Mouse (Mus musculus) CH12.LX (cell line): ENCODE measurements around the gene Lefty2. TPM values are rescaled to one million over a fixed set of nuclear protein-coding genes. Genes with fewer than 3 reads are reported as not detected.

Experiments
- DNase-seq: peaks from one replicate; pipeline ENCODE4 v3.0.0-alpha.2; 2013; ENCODE audit errors: extremely low read depth
- H3K27ac ChIP-seq: 2 replicates; pipeline ENCODE4 v1.5.1; 2012; ENCODE audit warnings: low read depth, mild to moderate bottlenecking, control low read depth, moderate library complexity; ENCODE audit not compliant: insufficient read depth
- H3K27me3 ChIP-seq: replicated peaks from 2 replicates; pipeline ENCODE3; 2012; ENCODE audit warnings: inconsistent platforms
- H3K36me3 ChIP-seq, 2 experiments: replicated peaks in 1 of 2; 2 replicates each; pipeline versions ENCODE3 to v1.6.1; 2012; ENCODE audit warnings: inconsistent platforms in 1 of 2, low read length in 1 of 2, mild to moderate bottlenecking in 1 of 2, mixed read lengths in 1 of 2, moderate library complexity in 1 of 2; ENCODE audit not compliant: control insufficient read depth in 1 of 2, insufficient read depth in 1 of 2
- H3K4me1 ChIP-seq, 2 experiments: 2 replicates each; pipeline ENCODE4 v1.6.1; 2012; ENCODE audit warnings: inconsistent platforms in 1 of 2, moderate library complexity in 1 of 2; ENCODE audit not compliant: insufficient read depth in 2 of 2, control insufficient read depth in 1 of 2
- H3K4me2 ChIP-seq: 2 replicates; pipeline ENCODE4 v1.6.1; 2012; ENCODE audit warnings: low read depth, mild to moderate bottlenecking, control low read depth; ENCODE audit not compliant: poor library complexity, insufficient read depth, severe bottlenecking
- H3K4me3 ChIP-seq, 3 experiments: fragments of 150-350 bp in 1 of 3; sonication (generic) in 1 of 3; replicated peaks in 1 of 3; 2 replicates each; pipeline versions ENCODE3 to v1.5.1; 2011 to 2012; ENCODE audit warnings: low read depth in 2 of 3, low read length in 2 of 3, mild to moderate bottlenecking in 2 of 3, moderate library complexity in 2 of 3, control low read depth in 1 of 3, improper control_type of control experiment in 1 of 3, inconsistent platforms in 1 of 3, mixed read lengths in 1 of 3; ENCODE audit not compliant: poor library complexity in 1 of 3
- H3K79me2 ChIP-seq: replicated peaks from 2 replicates; pipeline ENCODE4 v1.6.1; 2012; ENCODE audit warnings: mild to moderate bottlenecking, moderate library complexity; ENCODE audit not compliant: control insufficient read depth, poor library complexity, insufficient read depth, severe bottlenecking; ENCODE audit errors: extremely low read depth
- H3K9ac ChIP-seq: 2 replicates; pipeline ENCODE4 v1.6.1; 2012; ENCODE audit warnings: low read depth, mild to moderate bottlenecking, control low read depth, moderate library complexity; ENCODE audit not compliant: insufficient read depth
- H3K9me3 ChIP-seq: replicated peaks from 2 replicates; pipeline ENCODE3; 2012; ENCODE audit warnings: low read length, inconsistent platforms, mixed read lengths
- CHD1 ChIP-seq: IDR thresholded peaks from 2 replicates; pipeline ENCODE4 v1.6.1; 2012; ENCODE audit warnings: low read depth, low read length, improper control_type of control experiment, inconsistent platforms
- CHD2 ChIP-seq: IDR thresholded peaks from 2 replicates; pipeline ENCODE4 v1.6.1; 2011; ENCODE audit warnings: low read length, improper control_type of control experiment
- CTCF ChIP-seq, 2 experiments: IDR thresholded peaks in 1 of 2; conservative IDR thresholded peaks in 1 of 2; 2 replicates each; pipeline ENCODE4 v1.5.1; 2011 to 2012; ENCODE audit warnings: low read depth in 2 of 2, low read length in 2 of 2, improper control_type of control experiment in 1 of 2, inconsistent platforms in 1 of 2, mild to moderate bottlenecking in 1 of 2, moderate library complexity in 1 of 2
- E2F4 ChIP-seq: IDR thresholded peaks from 2 replicates; pipeline ENCODE4 v1.6.1; 2011; ENCODE audit warnings: low read depth, low read length, improper control_type of control experiment; ENCODE audit not compliant: insufficient replicate concordance
- ELF1 ChIP-seq: IDR thresholded peaks from 2 replicates; pipeline ENCODE4 v1.6.1; 2014; ENCODE audit warnings: low read depth, mild to moderate bottlenecking, inconsistent platforms, low read length, improper control_type of control experiment
- ETS1 ChIP-seq: conservative IDR thresholded peaks from 2 replicates; pipeline ENCODE4 v1.6.1; 2012; ENCODE audit warnings: low read depth, mild to moderate bottlenecking, inconsistent platforms, low read length, improper control_type of control experiment, moderate library complexity
- GABPA ChIP-seq: IDR thresholded peaks from 2 replicates; pipeline ENCODE4 v1.6.1; 2012; ENCODE audit warnings: low read depth, low read length, improper control_type of control experiment, inconsistent platforms; ENCODE audit not compliant: insufficient replicate concordance
- HCFC1 ChIP-seq: IDR thresholded peaks from 2 replicates; pipeline ENCODE4 v1.6.1; 2012; ENCODE audit warnings: low read depth, mild to moderate bottlenecking, inconsistent platforms, low read length, improper control_type of control experiment
- IRF4 ChIP-seq: IDR thresholded peaks from 2 replicates; pipeline ENCODE4 v1.6.1; 2014; ENCODE audit warnings: low read depth, mild to moderate bottlenecking, inconsistent platforms, low read length, improper control_type of control experiment
- JUN ChIP-seq: IDR thresholded peaks from 2 replicates; pipeline ENCODE4 v1.6.1; 2011; ENCODE audit warnings: low read depth, mild to moderate bottlenecking, low read length, improper control_type of control experiment, moderate library complexity; ENCODE audit not compliant: insufficient read depth
- MEF2A ChIP-seq: IDR thresholded peaks from 2 replicates; pipeline ENCODE4 v1.6.1; 2014; ENCODE audit warnings: low read depth, mild to moderate bottlenecking, inconsistent platforms, low read length, improper control_type of control experiment, borderline replicate concordance
- MYC ChIP-seq: IDR thresholded peaks from 2 replicates; pipeline ENCODE4 v1.6.1; 2011; ENCODE audit warnings: low read depth, mild to moderate bottlenecking, improper control_type of control experiment, low read length
- NELFE ChIP-seq: IDR thresholded peaks from 2 replicates; pipeline ENCODE4 v1.6.1; 2011; ENCODE audit warnings: low read depth, low read length, improper control_type of control experiment
- SIN3A ChIP-seq: IDR thresholded peaks from 2 replicates; pipeline ENCODE4 v1.6.1; 2012; ENCODE audit warnings: low read length, improper control_type of control experiment, inconsistent platforms
- TCF12 ChIP-seq: IDR thresholded peaks from 2 replicates; pipeline ENCODE4 v1.6.1; 2014; ENCODE audit warnings: low read depth, mild to moderate bottlenecking, inconsistent platforms, low read length, improper control_type of control experiment
- ZC3H11A ChIP-seq: IDR thresholded peaks from 2 replicates; pipeline ENCODE4 v1.6.1; 2012; ENCODE audit warnings: low read depth, mild to moderate bottlenecking, inconsistent platforms, low read length, improper control_type of control experiment
- ZNF384 ChIP-seq: IDR thresholded peaks from 2 replicates; pipeline ENCODE4 v1.6.1; 2012; ENCODE audit warnings: low read depth, low read length, improper control_type of control experiment, inconsistent platforms
- dilution Hi-C: fragments of 300-500 bp; cut with MboI; formaldehyde crosslinking; loops from 2 replicates; pipeline ENCODE4 v1.14.3; 2020; ENCODE audit warnings: low sequenced_read_pairs; ENCODE audit not compliant: extremely low pct_unique_long_range_greater_than_20kb, extremely low pct_ligation_motif_present
- in situ Hi-C: fragments of 300-500 bp; cut with MboI; formaldehyde crosslinking; loops from 3 replicates; pipeline ENCODE4 v1.14.3; 2019; ENCODE audit warnings: low sequenced_read_pairs, low pct_ligation_motif_present, low pct_unique_long_range_greater_than_20kb, mixed read lengths
- polyA plus RNA-seq: library from polyadenylated mRNA; unstranded; fragments of >175 nt; gene quantifications from 2 replicates; pipeline ENCODE4 v1.2.1, GENCODE M21; 2012; ENCODE audit warnings: low read depth; ENCODE audit not compliant: insufficient read length
- total RNA-seq, 2 experiments: library from RNA; depleted of rRNA; stranded (reverse); fragments of 300-350 nt in 1 of 2; fragments of >200 nt in 1 of 2; gene quantifications; 2 replicates each; pipeline ENCODE4 v1.2.3; 2012 to 2014

Lefty2 gene
- total and polyA plus RNA-seq, 3 experiments: not detected

DNA sequence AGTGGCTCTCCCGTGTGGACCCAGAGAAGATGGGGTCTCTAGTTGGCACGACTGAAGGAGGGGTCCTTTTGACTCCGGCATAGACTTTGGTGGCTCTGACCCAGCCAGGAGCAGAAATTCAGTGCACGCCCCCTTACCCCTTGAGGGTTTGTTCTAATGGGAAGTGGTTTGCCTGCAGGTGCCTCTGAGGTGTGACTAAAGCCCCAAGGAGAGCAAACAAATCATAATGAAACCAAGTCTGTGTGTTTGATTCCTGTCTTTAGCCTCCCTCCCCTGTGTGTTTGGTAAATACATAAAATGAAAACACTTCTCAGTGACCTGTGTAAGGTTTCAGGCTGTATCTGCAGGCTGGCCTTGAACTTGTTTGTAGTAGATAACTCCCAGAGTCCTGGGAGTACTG, 33.4 kb downstream of the Lefty2 start (continued):
- peak; percentile 40; the same call in 1 of the 2 replicates for TF ChIP-seq JUN
- TF ChIP-seq E2F4: no peak
- peak; percentile 49; the same call in 1 of the 2 replicates for TF ChIP-seq MEF2A
- TF ChIP-seq, all 38 proteins: peak for 12

DNA sequence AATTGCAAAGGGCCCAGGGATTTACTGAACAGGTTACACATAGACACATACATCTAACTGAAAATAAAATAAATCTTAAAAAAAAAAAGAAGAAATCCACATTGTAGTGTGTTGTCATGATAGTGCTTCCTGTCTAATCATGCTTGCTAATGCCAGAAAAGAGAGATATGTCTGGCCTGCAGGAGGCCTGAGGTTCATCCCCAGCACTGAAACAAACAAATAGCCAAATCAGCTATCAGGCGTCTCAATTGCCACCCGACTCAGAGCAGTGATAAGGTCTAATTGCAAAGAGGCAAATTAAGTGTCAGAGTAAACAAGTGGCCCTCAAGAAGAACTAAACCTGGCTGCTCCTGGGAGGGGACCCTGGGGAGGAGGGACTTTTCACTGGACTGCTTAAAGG, 36.7 kb downstream of the Lefty2 start:
- Histone ChIP-seq H3K79me2 (no peaks in the 10 kb centered on the region), H3K4me1 (peaks cover 11 to 35% of the 10 kb centered on the region in 2 experiments), H3K4me3 (no peak overlapping the region), H3K27ac (no peak overlapping the region), H3K9me3 (no peaks in the 10 kb centered on the region), H3K27me3 (peaks cover 14% of the 10 kb centered on the region), H3K9ac (no peak overlapping the region), H3K36me3 (no peaks in the 10 kb centered on the region), H3K4me2 (no peak overlapping the region)
- TF ChIP-seq SIN3A: no peak
- TF ChIP-seq MYC: no peak
- no peak for TF ChIP-seq ZNF384
- no peak for TF ChIP-seq NELFE
- in situ Hi-C loops (no loop called here), dilution Hi-C loops (no loop called here)
- no peak for DNase-seq

DNA sequence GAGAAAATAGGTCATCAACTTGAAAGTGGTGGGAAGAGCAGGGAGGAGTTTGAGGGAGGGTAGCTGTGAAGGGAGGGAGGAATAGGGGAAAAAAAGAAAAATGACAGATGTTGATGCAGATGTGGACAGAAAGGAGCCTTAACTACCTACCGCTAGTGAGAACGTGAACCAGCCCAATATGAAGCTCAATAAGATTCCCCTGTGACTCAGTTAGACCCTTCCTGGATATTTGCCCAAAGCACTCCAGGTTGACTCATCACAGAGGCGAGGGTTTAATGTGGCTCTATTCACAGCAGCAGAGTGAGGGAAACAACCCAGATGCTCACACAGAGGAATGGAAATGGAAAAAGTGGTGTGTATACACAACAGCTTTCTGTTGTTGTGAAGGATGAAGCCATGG, 38.2 kb downstream of the Lefty2 start:
- DNase-seq: no peak
- H3K4me1 ChIP-seq: peaks cover 6 to 22% of the 10 kb centered on the region in 2 experiments
- H3K9me3 ChIP-seq: no peaks in the 10 kb centered on the region
- no peaks in the 10 kb centered on the region for H3K36me3 ChIP-seq
- H3K9ac ChIP-seq: no peak overlapping the region
- dilution Hi-C loops: no loop called here
- H3K4me2 ChIP-seq: no peak overlapping the region
- H3K4me3 ChIP-seq: no peak overlapping the region
- peaks cover 28% of the 10 kb centered on the region for H3K27me3 ChIP-seq
- in situ Hi-C loops: no loop called here
- no peak for TF ChIP-seq CHD1
- no peak for TF ChIP-seq HCFC1
- no peak for TF ChIP-seq TCF12
- TF ChIP-seq SIN3A: no peak
- TF ChIP-seq, all 38 proteins: peak for 0
- H3K27ac ChIP-seq: no peak overlapping the region
- no peaks in the 10 kb centered on the region for H3K79me2 ChIP-seq

DNA sequence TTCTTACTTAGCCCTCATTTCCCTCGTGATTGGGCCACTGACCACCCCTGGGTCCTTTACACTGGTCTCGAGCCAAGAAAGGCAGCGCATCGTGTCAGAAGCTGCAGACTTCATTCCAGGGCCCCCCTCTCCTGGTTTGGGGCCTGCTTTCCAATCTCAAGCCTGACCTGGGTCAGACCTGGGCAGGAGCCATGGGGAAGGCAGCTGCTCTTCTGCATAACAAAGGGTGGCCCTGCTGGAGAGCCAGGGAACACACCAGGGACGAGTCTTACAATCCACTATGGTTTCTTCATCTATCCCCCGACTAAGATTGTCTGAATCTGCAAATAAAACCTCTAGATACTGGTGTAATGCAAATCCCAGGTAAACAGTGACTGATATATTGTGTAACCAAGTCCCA, 40.8 kb downstream of the Lefty2 start:
- TF ChIP-seq CTCF (conservative IDR thresholded peaks at IDR 0.05 in 1 of 2, IDR thresholded peaks at IDR 0.05 in 1 of 2; ENCODE audit: low read depth in 2 of 2, low read length in 2 of 2) (no peak), TCF12 (no peak), ZC3H11A (no peak), GABPA (no peak), ETS1 (no peak), ELF1 (no peak), IRF4 (no peak), CHD2 (no peak), E2F4 (no peak)
- H3K27me3 ChIP-seq: peaks cover 28% of the 10 kb centered on the region
- H3K4me2 ChIP-seq: no peak overlapping the region
- no peak for DNase-seq
- in situ Hi-C loops: no loop called here
- dilution Hi-C loops: no loop called here
- H3K79me2 ChIP-seq: no peaks in the 10 kb centered on the region
- no peak overlapping the region for H3K9ac ChIP-seq
- no peaks in the 10 kb centered on the region for H3K4me1 ChIP-seq
- no peaks in the 10 kb centered on the region for H3K36me3 ChIP-seq
- H3K4me3 ChIP-seq: no peak overlapping the region
- H3K27ac ChIP-seq: no peak overlapping the region
- no peaks in the 10 kb centered on the region for H3K9me3 ChIP-seq
